Mouse (Mus musculus) brain, embryonic 14.5 days (tissue): ENCODE results near the gene Itpr3. TPM values are rescaled to one million over a fixed set of nuclear protein-coding genes. Genes with fewer than 3 reads are reported as not detected.

ENCODE experiments used
- DNase-seq: peaks from one replicate; pipeline ENCODE4 v3.0.0-alpha.2; 2011; ENCODE audit warnings: low read depth
- CTCF ChIP-seq: fragments of 200-500 bp; IDR thresholded peaks from 2 replicates; pipeline ENCODE4 v1.5.1; 2012; ENCODE audit warnings: inconsistent platforms, mild to moderate bottlenecking, moderate library complexity, borderline replicate concordance; ENCODE audit not compliant: insufficient read depth, insufficient read length; ENCODE audit errors: extremely low read depth
- POLR2A ChIP-seq: fragments of 200-500 bp; IDR thresholded peaks from 2 replicates; pipeline ENCODE4 v1.6.1; 2012; ENCODE audit warnings: mild to moderate bottlenecking, inconsistent platforms, borderline replicate concordance; ENCODE audit not compliant: poor library complexity, insufficient read depth, insufficient read length, severe bottlenecking; ENCODE audit errors: extremely low read depth
- polyA plus RNA-seq: library from polyadenylated mRNA; depleted of rRNA; stranded (reverse); fragments of >200 nt; gene quantifications from 2 replicates; pipeline ENCODE4 v1.2.3, GENCODE M21; 2012

Itpr3 gene
- polyA plus RNA-seq, 1 experiment = 3.4 TPM

DNA sequence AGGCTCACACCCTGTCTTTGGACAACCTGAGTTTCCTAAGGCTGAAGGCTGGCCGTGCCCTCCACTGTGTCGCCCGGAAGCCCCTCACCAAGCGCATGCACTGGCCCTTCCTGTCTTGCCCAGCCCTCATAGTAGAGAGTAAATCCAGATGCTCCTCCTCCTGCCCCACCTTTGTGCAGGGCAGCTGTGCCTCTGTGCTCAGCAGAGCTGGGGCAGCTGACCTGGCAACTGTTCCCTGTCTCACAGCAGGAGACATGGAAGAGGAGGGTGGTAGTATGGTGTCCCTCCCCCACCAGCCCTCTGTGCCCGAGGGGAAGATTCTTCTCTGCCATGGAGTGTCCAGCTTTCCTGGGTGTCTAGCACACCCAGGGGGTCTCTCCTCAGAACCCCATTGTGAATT lies 44.6 kb downstream of the Itpr3 start:
- TF ChIP-seq CTCF (no peak), POLR2A (no peak)
- DNase-seq = no peak

DNA sequence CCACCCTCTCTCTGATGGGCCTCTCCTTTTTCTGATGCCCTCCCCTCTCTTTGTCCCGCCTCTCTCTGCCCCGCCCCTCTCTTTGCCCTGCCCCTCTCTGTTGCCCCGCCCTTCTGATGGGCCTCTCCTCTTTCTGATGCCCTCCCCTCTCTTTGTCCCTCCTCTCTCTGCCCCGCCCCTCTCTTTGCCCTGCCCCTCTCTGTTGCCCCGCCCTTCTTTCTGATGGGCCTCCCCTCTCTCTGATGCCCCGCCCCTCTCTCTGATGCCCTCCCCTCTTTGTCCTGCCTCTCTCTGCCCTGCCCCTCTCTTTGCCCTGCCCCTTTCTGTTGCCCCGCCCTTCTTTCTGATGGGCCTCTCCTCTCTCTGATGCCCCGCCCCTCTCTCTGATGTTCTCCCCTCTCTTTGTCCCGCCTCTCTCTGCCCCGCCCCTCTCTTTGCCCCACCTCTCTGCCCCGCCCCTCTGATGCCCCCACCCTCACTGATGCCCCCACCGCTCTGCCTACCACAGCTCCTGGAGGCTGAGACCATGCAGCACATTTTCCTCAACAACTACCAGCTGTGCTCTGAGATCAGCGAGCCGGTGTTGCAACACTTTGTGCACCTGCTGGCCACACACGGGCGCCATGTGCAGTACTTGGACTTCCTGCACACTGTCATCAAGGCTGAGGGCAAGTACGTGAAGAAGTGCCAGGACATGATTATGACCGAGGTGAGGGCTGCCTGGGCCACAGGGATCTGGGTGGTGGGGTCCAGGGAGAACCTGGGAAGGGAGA lies 48.8 kb downstream of the Itpr3 start:
- no peak for DNase-seq
- TF ChIP-seq CTCF (no peak), POLR2A (no peak)

DNA sequence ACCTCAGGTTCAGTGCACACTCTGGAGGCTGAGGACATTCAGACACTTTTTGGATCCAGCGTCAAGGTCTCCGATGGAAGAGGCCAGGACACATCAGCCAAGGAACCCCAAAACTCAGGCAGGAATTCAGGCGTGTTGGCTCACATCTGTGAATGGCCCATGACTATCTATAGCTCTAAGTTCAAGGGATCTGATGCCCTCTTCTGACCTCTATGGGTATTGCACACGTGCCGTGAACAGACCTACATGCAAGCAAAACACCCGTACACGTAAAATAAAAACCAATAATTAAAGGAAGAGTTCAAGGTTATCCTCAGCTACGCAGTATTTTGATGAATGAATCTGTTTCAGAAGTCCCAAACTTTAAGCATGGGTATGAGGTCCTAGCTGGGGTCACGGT lies 49.6 kb downstream of the Itpr3 start:
- no peak for DNase-seq
- TF ChIP-seq POLR2A (no peak), CTCF (peak; percentile 41; the same call in 1 of the 2 replicates)

DNA sequence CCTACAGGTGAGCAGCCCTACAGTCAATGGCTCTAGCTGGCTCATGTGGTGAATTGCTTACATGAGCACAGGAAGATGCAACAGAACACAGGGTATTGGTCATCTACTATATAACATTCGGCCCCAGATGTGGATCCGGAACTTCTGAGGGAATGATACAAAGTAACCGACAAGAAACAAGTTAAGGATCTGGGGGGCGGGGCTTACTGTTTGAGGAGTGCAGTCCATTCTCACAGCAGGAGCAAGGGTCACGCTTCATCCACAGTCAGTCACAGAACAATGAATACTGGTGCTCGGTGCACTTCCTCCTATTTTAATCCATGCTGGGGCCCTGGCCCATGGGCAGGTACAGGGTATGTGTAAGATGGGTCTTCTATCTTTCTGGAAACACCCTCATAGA lies 50.8 kb downstream of the Itpr3 start:
- TF ChIP-seq POLR2A = no peak
- TF ChIP-seq CTCF = no peak
- no peak for DNase-seq

DNA sequence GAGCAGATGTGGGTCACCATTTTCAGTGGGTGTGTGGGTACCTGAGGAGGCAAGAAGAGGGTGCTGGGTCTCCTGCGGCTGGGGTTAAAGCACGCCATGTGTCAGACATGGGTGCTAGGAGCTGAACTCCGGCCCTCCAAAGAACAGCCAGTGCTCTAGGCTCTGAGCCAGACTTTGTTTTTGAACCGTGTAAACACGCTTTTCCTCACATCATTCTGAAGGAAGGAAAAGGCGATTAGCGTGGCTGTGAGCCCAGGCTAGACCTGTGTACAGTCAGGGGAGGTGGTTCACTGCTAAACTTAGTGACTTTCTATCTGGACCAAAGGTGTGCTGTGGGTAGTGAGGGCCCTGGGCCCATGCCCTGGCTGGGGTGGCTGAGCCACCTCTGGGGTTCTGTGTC lies 53.0 kb downstream of the Itpr3 start:
- DNase-seq = no peak
- no peak for TF ChIP-seq POLR2A

DNA sequence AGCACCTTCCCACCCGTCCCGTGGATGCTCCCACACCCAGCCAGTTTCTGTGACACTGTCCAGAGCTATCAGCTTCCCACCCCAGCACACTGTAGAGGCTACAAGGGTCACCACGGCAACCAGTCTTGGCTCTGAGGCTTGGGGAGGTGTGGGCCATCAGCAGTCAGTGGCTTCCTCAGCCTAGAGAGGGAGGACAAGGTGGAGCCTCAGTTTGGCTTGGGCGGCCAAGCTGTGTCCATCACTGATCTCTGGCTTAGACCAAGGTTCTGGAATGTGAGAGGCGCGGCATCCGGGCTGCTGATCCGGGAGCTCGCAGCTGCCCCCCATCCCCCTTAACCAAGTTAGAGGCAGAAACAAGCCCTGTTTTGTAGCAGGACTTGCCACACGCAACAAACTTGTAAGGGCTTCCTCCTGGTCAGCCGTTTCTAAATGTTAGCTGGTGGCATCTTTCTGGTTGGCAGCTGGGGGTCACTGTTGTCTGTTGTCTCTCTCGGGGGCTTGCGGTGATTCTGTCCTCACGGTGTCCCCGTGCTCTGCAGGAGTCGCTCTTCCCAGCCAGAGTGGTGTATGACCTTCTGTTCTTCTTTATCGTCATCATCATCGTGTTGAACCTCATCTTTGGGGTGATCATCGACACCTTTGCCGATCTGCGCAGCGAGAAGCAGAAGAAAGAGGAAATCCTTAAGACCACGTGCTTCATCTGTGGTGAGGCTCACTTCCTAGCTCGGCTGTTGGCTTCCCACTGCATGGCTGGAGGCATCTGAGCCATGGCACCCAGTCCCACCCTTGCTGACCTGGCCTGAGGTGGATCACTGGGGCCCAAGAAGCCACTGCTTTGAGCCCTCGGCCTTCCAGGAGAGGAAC lies 61.8 kb downstream of the Itpr3 start:
- no peak for DNase-seq
- no peak for TF ChIP-seq POLR2A
- no peak for TF ChIP-seq CTCF

DNA sequence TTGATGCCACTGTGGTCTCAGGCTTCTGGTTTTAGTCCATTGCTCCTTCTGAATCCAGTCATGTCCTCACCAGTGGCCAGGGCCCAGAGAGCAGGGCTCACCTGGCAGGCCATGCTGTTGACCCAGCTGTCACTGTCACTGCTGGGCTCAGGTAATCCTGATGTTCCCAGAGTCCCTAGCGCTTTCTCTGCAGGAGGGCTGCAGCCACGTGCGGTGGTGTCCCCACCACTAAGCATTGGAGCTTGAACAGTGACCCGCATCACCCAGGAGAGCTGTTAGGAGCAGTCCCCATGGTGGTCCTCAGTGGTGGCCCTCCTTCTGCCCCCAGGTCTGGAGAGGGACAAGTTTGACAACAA lies 62.4 kb downstream of the Itpr3 start:
- DNase-seq = no peak
- TF ChIP-seq POLR2A (no peak), CTCF (no peak)

DNA sequence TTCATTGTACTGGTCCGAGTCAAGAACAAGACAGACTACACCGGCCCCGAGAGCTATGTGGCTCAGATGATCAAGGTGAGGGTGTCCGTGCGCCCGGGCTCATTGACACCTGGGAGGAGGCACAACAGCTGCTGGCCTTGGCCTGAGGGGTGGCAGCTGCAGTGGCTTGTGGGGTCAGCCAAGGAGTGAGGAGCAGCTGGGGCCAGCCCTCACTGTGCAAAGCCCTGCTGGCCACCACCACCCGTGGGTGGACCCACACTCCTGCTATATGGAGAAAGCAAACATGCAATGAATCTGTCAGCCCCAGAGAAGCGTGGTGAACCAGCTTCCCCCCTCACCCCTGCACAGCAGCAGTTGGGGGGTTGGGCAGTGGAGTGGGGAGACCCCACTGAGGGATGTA lies 62.9 kb downstream of the Itpr3 start:
- DNase-seq = no peak
- TF ChIP-seq CTCF (no peak), POLR2A (no peak)

DNA sequence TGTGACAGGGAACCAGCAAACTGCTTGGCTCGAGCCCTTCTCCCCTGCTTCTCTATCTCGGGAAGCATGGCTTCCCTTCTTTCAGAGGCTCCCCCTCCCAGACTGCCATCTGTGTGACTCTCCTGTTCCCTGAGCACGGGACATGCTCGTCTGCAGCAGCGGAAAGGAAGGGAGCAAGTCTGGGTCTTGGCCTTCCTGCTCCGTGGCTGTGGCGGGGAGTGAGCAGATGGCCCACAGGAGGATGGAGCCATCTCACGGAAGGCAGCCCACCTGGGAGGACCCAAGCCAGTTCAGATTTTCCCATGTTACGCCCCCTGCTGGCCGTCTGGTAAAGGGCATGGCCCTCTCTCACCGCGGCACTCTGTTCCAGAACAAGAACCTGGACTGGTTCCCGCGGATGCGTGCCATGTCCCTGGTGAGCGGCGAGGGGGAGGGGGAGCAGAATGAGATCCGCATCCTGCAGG lies 63.5 kb downstream of the Itpr3 start:
- peak; percentile 77 for TF ChIP-seq CTCF
- TF ChIP-seq POLR2A = no peak
- DNase-seq = peak; percentile 78

DNA sequence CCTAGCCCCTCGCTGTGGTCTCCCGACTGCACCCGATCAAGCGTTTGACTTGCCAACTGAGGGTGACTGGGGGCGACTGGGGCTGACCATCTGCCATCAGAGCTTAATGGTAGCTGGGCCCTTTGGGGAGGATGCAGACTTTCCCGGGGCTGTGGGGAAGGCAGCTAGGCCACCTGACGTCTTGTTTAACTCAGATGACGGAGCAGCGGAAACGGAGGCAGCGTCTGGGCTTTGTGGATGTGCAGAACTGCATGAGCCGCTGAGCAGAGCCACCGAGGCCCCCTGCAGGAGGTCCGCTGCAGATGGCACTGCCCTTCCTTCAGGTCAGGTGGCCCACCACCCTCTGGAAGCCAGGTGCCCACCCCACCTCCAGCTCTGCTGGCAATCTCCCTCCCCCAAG lies 64.2 kb downstream of the Itpr3 start:
- DNase-seq = no peak
- no peak for TF ChIP-seq POLR2A
- no peak for TF ChIP-seq CTCF

DNA sequence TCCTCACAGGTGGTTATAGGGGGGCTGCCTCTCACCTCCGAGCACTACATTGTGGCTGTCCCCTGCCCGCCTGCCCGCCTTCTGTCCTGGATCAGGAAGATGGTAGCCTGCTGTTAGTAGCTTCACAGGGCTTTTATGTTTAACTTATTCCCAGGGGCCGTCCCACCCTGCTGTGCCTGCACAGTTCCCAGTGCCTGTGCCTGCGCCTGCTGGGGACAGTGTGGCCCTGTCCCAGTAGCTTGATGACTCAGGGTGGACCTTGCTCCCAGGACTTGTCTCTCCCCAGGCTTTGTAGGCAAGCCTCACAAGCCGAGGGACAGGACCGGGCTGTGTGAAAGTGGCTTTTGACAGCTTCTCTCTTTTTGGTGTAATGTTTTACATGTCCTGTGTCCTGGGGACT lies 64.7 kb downstream of the Itpr3 start:
- TF ChIP-seq POLR2A (no peak), CTCF (no peak)
- DNase-seq = no peak

DNA sequence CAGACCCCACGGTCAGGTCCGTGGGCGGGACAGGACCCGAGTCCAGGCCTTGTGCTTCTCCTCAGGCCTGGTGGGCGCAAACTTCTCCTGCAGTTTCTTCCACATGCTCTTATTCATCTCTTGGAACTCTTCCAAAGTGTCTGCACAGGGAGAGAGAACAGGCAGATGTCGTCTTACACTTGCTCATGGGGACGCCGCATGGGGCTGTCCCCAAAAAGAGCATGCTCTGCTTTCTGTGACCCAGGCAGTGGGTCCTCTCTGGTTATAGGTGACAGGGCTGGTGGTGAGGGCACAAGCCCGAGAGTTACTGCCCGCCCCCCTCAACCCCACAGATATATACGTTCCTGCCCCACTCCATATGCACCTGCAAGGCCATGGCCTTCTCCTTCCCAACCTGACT lies 65.6 kb downstream of the Itpr3 start:
- TF ChIP-seq POLR2A (no peak), CTCF (no peak)

DNA sequence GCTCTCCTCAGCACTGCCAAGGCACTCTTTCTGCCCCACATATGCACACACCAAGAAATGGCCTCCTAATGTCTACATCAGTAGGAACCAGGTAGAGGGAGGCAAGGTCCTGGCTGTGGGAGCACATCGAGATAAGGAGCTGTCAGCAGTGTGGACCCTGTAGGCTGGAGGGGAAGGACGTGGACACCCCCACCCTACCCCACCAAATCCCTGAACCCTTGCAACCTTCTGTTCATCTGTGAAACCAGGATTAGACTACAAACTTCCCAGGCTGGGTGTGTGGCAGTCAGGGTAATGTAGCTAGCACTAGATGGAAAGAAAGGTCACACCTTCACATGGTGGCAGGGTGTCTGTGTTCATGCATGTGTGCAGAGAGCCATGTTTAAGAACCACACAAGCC lies 66.0 kb downstream of the Itpr3 start:
- DNase-seq = no peak
- TF ChIP-seq CTCF (no peak), POLR2A (no peak)

More for the DNA sequence above, 65.6 kb downstream of the Itpr3 start:
- DNase-seq = no peak
